Mouse (Mus musculus): ENCODE data around the gene 9530068E07Rik.

DNA sequence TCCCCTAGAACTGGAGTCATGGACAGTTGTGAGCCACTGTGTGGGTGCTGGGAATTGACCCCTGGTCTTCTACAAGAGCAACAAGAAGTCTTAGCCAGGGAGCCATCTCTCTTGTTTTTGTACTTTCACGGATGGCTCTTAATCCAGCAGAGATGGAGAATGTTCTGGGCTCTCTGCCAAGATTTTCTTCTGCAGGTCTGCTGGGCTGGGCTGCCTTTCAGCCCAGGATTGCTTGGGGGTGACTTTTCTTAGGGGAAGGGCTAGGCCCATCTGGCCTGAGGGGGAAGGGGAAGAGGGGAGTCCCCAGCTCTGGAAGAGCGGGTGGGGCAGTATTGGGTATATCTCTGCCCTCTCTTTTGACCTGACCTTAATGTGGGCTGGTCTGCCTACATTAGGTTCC lies 25.7 kb upstream of the 9530068E07Rik start:
- no peak for TF ChIP-seq CTCF (IDR thresholded peaks at IDR 0.05; ENCODE audit: extremely low read depth, insufficient read depth, low read length)
- TF ChIP-seq POLR2A (IDR thresholded peaks at IDR 0.05; ENCODE audit: extremely low read depth, insufficient read depth, low read length): no peak
